Mouse (Mus musculus) embryonic facial prominence, embryonic 11.5 days (tissue): Measurements from ENCODE around the gene Hmox1. TPM values are rescaled to one million over a fixed set of nuclear protein-coding genes. Genes with fewer than 3 reads are reported as not detected.

Source experiments
- ATAC-seq: fragments of 200-750 bp; cut with Nextera tagmentation; replicated peaks from 2 replicates; pipeline ENCODE4 v1.8.0; 2017; ENCODE audit warnings: low read depth; ENCODE audit not compliant: insufficient number of reproducible peaks, low FRiP score, low TSS enrichment
- DNase-seq: peaks from one replicate; pipeline ENCODE4 v3.0.0-alpha.2; 2015; ENCODE audit warnings: low spot score
- H3K27ac ChIP-seq: fragments of 300-500 bp; sonication (generic); replicated peaks from 2 replicates; pipeline ENCODE4 v1.5.1; 2014; ENCODE audit warnings: mild to moderate bottlenecking, low read depth, low read length, control low read depth
- H3K27me3 ChIP-seq: fragments of 300-500 bp; sonication (generic); 2 replicates; pipeline ENCODE4 v1.6.1; 2014; ENCODE audit warnings: mild to moderate bottlenecking, low read length, moderate library complexity, mixed read lengths; ENCODE audit not compliant: control insufficient read depth, insufficient read depth
- H3K36me3 ChIP-seq: fragments of 300-500 bp; sonication (generic); replicated peaks from 2 replicates; pipeline ENCODE4 v1.6.1; 2014; ENCODE audit warnings: low read depth, mild to moderate bottlenecking, low read length, moderate library complexity, mixed read lengths; ENCODE audit not compliant: control insufficient read depth, insufficient read depth
- H3K4me1 ChIP-seq: fragments of 300-500 bp; sonication (generic); 2 replicates; pipeline ENCODE4 v1.6.1; 2014; ENCODE audit warnings: low read length, mixed read lengths; ENCODE audit not compliant: control insufficient read depth, insufficient read depth
- H3K4me2 ChIP-seq: fragments of 300-500 bp; sonication (generic); 2 replicates; pipeline ENCODE4 v1.6.1; 2014; ENCODE audit warnings: low read depth, mild to moderate bottlenecking, control low read depth, low read length, moderate library complexity
- H3K4me3 ChIP-seq: fragments of 300-500 bp; sonication (generic); 2 replicates; pipeline ENCODE4 v1.5.1; 2014; ENCODE audit warnings: low read depth, low read length, control low read depth
- H3K9ac ChIP-seq: fragments of 300-500 bp; sonication (generic); replicated peaks from 2 replicates; pipeline ENCODE4 v1.6.1; 2014; ENCODE audit warnings: mild to moderate bottlenecking, control low read depth, low read length
- H3K9me3 ChIP-seq: fragments of 300-500 bp; sonication (generic); replicated peaks from 2 replicates; pipeline ENCODE4 v1.6.1; 2016; ENCODE audit warnings: mild to moderate bottlenecking, low read length, inconsistent platforms, mixed read lengths; ENCODE audit not compliant: control insufficient read depth
- WGBS: fragments of 180-500 bp; shearing (Covaris S2); extraction: QIAGEN DNeasy Blood & Tissue Kit; methylation state at CpG from one replicate; pipeline ENCODE4 v1.1.7; 2014; 5-methylcytosine and 5-hydroxymethylcytosine counted together
- polyA plus RNA-seq: library from polyadenylated mRNA; unstranded; fragments of >200 nt; fragmentation: Nextera tagmentation; extraction: Ambion mirVana; gene quantifications from 2 replicates; pipeline ENCODE4 v1.2.1, GENCODE M21; 2014

Hmox1 gene
- polyA plus RNA-seq, 1 experiment from 2014 or later = 18.0 TPM

GRCm38 (mm10) chr8:75064790-75065189, 28.6 kb upstream of the Hmox1 start:
- WGBS = 81% methylated on average over 3 of the region's 3 CpGs
- DNase-seq (no peak), ATAC-seq (no peak)
- Histone ChIP-seq H3K4me2 (no peak overlapping the region), H3K4me3 (no peak overlapping the region), H3K36me3 (no peaks in the 10 kb centered on the region), H3K9me3 (no peaks in the 10 kb centered on the region), H3K27me3 (no peaks in the 10 kb centered on the region), H3K27ac (no peak overlapping the region), H3K9ac (no peak overlapping the region), H3K4me1 (no peaks in the 10 kb centered on the region)

GRCm38 (mm10) chr8:75067287-75067686, 26.1 kb upstream of the Hmox1 start:
- H3K27me3 ChIP-seq = no peaks in the 10 kb centered on the region
- no peaks in the 10 kb centered on the region for H3K9me3 ChIP-seq
- H3K4me2 ChIP-seq = no peak overlapping the region
- H3K4me3 ChIP-seq = no peak overlapping the region
- no peak overlapping the region for H3K9ac ChIP-seq
- ATAC-seq (no peak), DNase-seq (no peak)
- no peak overlapping the region for H3K27ac ChIP-seq
- H3K36me3 ChIP-seq = no peaks in the 10 kb centered on the region
- no peaks in the 10 kb centered on the region for H3K4me1 ChIP-seq
- 77% methylated on average over 6 of the region's 6 CpGs for WGBS

GRCm38 (mm10) chr8:75070297-75070696, 23.1 kb upstream of the Hmox1 start:
- ATAC-seq = no peak
- H3K4me1 ChIP-seq = no peaks in the 10 kb centered on the region
- 86% methylated on average over 1 of the region's 1 CpGs for WGBS
- no peaks in the 10 kb centered on the region for H3K9me3 ChIP-seq
- no peak overlapping the region for H3K4me3 ChIP-seq
- no peak overlapping the region for H3K9ac ChIP-seq
- DNase-seq = no peak
- H3K27me3 ChIP-seq = no peaks in the 10 kb centered on the region
- H3K27ac ChIP-seq = no peak overlapping the region
- H3K4me2 ChIP-seq = no peak overlapping the region
- H3K36me3 ChIP-seq = no peaks in the 10 kb centered on the region

GRCm38 (mm10) chr8:75071627-75072346, 21.6 kb upstream of the Hmox1 start:
- no peaks in the 10 kb centered on the region for H3K9me3 ChIP-seq
- 24% methylated on average over 4 of the region's 4 CpGs for WGBS
- DNase-seq (peak; percentile 88), ATAC-seq (peak; percentile 78)
- no peak overlapping the region for H3K4me2 ChIP-seq
- no peaks in the 10 kb centered on the region for H3K4me1 ChIP-seq
- no peaks in the 10 kb centered on the region for H3K36me3 ChIP-seq
- no peaks in the 10 kb centered on the region for H3K27me3 ChIP-seq
- no peak overlapping the region for H3K9ac ChIP-seq
- H3K4me3 ChIP-seq = no peak overlapping the region
- H3K27ac ChIP-seq = no peak overlapping the region

- no peaks in the 10 kb centered on the region for H3K36me3 ChIP-seq
- H3K27ac ChIP-seq = no peak overlapping the region
- DNase-seq = no peak
- H3K4me3 ChIP-seq = no peak overlapping the region
- ATAC-seq = no peak
- no peaks in the 10 kb centered on the region for H3K9me3 ChIP-seq
- no peaks in the 10 kb centered on the region for H3K4me1 ChIP-seq
- no peaks in the 10 kb centered on the region for H3K27me3 ChIP-seq
- WGBS = 100% methylated on average over 1 of the region's 1 CpGs
- no peak overlapping the region for H3K9ac ChIP-seq
- H3K4me2 ChIP-seq = no peak overlapping the region
Measured at GRCm38 (mm10) chr8:75074876-75075275, 18.5 kb upstream of the Hmox1 start.

GRCm38 (mm10) chr8:75078215-75078614, 15.2 kb upstream of the Hmox1 start:
- Histone ChIP-seq H3K27me3 (no peaks in the 10 kb centered on the region), H3K36me3 (no peaks in the 10 kb centered on the region), H3K9ac (no peak overlapping the region), H3K9me3 (no peaks in the 10 kb centered on the region), H3K27ac (no peak overlapping the region), H3K4me1 (no peaks in the 10 kb centered on the region), H3K4me3 (no peak overlapping the region), H3K4me2 (no peak overlapping the region)
- ATAC-seq (no peak), DNase-seq (no peak)
- 84% methylated on average over 1 of the region's 1 CpGs for WGBS

GRCm38 (mm10) chr8:75078851-75079250, 14.6 kb upstream of the Hmox1 start:
- Histone ChIP-seq H3K9me3 (no peaks in the 10 kb centered on the region), H3K27ac (no peak overlapping the region), H3K4me1 (no peaks in the 10 kb centered on the region), H3K36me3 (no peaks in the 10 kb centered on the region), H3K4me3 (no peak overlapping the region), H3K9ac (no peak overlapping the region), H3K4me2 (no peak overlapping the region), H3K27me3 (no peaks in the 10 kb centered on the region)
- ATAC-seq (no peak), DNase-seq (no peak)
- 91% methylated on average over 9 of the region's 9 CpGs for WGBS

- ATAC-seq (no peak), DNase-seq (no peak)
- H3K27ac ChIP-seq = no peak overlapping the region
- no peaks in the 10 kb centered on the region for H3K4me1 ChIP-seq
- no peaks in the 10 kb centered on the region for H3K9me3 ChIP-seq
- H3K27me3 ChIP-seq = no peaks in the 10 kb centered on the region
- H3K36me3 ChIP-seq = no peaks in the 10 kb centered on the region
- H3K4me3 ChIP-seq = no peak overlapping the region
- 85% methylated on average over 9 of the region's 9 CpGs for WGBS
- H3K4me2 ChIP-seq = no peak overlapping the region
- no peak overlapping the region for H3K9ac ChIP-seq
Measured at GRCm38 (mm10) chr8:75081364-75082040, 11.9 kb upstream of the Hmox1 start.
